Mouse (Mus musculus) olfactory bulb, adult 2 months (tissue): ENCODE data around the gene Psmd9. TPM values are rescaled to one million over a fixed set of nuclear protein-coding genes. Genes with fewer than 3 reads are reported as not detected.

Experiments used
- H3K27ac ChIP-seq: fragments of 200-500 bp; 2 replicates; pipeline ENCODE4 v1.5.1; 2012; ENCODE audit warnings: low read depth, low read length; ENCODE audit not compliant: insufficient read depth
- H3K4me1 ChIP-seq: fragments of 200-500 bp; 2 replicates; pipeline ENCODE4 v1.6.1; 2012; ENCODE audit warnings: low read length; ENCODE audit not compliant: control insufficient read depth, insufficient read depth
- H3K4me3 ChIP-seq: fragments of 200-500 bp; 2 replicates; pipeline ENCODE4 v1.5.1; 2012; ENCODE audit warnings: mild to moderate bottlenecking, low read depth, low read length, moderate library complexity; ENCODE audit not compliant: insufficient read depth
- CTCF ChIP-seq: fragments of 200-500 bp; IDR thresholded peaks from 2 replicates; pipeline ENCODE4 v1.5.1; 2012; ENCODE audit warnings: low read depth, mild to moderate bottlenecking, low read length, moderate library complexity; ENCODE audit not compliant: insufficient read depth
- POLR2A ChIP-seq: fragments of 200-500 bp; IDR thresholded peaks from 2 replicates; pipeline ENCODE4 v1.6.1; 2012; ENCODE audit warnings: mild to moderate bottlenecking, low read depth, low read length, moderate library complexity; ENCODE audit not compliant: insufficient read depth
- WGBS: fragments of 180-500 bp; shearing (Covaris S2); methylation state at CpG from one replicate; pipeline ENCODE4 v1.1.7; 2018; 5-methylcytosine and 5-hydroxymethylcytosine counted together
- polyA plus RNA-seq: library from polyadenylated mRNA; stranded (reverse); fragments of >200 nt; gene quantifications from 2 replicates; pipeline ENCODE4 v1.2.4, GENCODE M21; 2012; ENCODE audit warnings: low replicate concordance; ENCODE audit not compliant: missing spikeins, insufficient read depth, insufficient read length

The Psmd9 gene
- polyA plus RNA-seq, 1 experiment, result not detected

GRCm38 (mm10) chr5:123136361-123137043 lies 32.7 kb upstream of the Psmd9 start:
- peak overlapping the region; percentile 61 for H3K4me3 ChIP-seq
- WGBS, result 2% methylated on average over 13 of the region's 13 CpGs
- TF ChIP-seq POLR2A (no peak), CTCF (no peak)
- peak overlapping the region; percentile 84 for H3K27ac ChIP-seq
- peaks cover 67% of the 10 kb centered on the region for H3K4me1 ChIP-seq

DNA sequence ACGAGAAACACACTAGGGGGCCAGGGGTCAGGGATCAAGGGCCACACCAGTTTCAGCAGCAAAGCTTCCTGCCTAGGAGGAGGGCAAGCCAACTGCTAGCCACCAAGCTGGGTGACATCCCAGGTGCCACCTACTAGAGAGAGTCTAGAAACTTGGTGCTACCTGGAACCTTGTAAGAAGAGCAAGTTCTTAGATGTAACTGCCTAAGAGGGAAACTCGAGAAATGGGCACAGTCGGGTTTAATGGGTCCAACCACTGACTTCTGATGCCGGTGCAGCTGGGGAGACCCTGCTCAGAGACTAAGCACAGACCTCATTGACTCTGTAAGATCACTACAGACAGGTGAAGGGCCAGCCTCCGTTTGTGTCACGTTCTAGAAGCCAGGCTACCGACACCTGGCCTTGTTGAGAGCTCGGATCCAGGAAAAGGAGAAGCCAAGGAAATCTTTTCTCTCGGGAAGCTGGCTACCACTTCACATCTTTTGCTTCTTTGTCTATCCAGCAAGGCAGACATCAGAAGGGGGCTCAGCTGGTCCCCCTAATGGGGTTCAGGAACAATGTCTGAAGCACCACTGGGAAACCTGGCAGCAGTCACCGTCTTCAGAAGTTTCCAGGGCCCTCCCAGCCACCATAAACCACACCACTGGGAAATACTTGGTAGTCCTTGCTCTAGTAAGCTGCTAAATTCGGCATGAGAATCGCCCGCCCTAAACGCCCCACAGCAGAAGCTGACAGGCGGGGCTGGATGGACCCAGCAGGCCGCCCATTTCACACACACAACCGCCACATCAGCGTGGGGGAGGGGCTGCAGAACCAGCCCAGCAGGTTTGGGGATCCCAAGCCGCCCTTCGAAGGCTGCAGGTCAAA lies 31.9 kb upstream of the Psmd9 start:
- 2% methylated on average over 20 of the region's 20 CpGs for WGBS
- Histone ChIP-seq H3K4me3 (peak overlapping the region; percentile 61), H3K4me1 (peaks cover 60% of the 10 kb centered on the region), H3K27ac (peak overlapping the region; percentile 84)
- TF ChIP-seq POLR2A (no peak), CTCF (no peak)

DNA sequence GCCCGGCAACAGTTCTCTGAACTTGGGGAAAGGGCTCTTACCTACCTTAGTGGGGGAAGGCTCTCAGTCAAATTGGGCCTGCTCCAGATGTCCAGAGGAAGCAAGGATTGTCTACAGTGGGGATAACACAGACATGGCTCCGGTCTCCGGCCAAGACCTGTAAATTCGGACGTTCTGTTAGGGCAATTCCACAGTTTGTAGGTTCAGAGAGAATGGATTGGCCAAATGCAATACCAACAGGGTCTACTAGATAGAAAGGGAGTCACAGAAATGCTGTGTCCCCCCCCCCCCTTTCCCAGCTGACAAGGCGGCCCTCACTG lies 31.3 kb upstream of the Psmd9 start:
- H3K4me1 ChIP-seq, result peaks cover 54% of the 10 kb centered on the region
- TF ChIP-seq CTCF (no peak), POLR2A (no peak)
- H3K4me3 ChIP-seq, result peak overlapping the region; percentile 61
- peak overlapping the region; percentile 84 for H3K27ac ChIP-seq
- WGBS, result 4% methylated on average over 6 of the region's 6 CpGs

DNA sequence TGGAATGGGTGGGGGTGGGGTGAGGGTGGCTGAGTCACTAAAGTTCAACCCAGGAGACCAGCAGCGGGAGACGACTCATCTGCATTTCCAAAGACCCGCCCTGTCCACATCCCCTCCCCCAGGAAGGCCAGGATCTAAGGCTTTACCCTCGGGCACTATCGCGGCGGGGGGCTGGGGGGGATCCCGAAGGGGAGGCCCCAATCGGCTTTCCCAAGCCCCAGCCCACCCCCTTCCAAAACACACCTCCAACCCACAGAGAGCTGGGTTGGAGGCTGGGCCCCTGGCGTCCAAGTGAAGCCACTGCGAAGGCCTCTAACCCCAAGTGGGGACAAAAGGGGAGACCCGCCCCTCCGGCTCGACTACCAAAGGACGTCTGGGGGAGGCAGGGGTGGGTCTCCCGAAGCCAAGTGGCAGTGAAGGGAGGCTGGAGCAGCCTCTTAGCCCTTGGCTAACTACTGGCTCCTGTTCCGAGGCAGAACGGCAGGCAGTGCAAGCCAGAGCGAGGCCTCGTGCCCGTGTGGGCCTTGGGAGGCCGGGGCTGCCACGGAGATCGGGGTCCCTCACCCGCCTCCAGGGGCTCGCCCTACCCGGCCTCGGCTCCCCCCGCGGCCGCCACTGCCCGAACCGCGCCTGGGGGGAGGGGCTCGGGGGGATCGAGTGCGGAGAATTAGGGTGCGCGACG lies 30.8 kb upstream of the Psmd9 start:
- peak overlapping the region; percentile 61 for H3K4me3 ChIP-seq
- H3K4me1 ChIP-seq, result peaks cover 51% of the 10 kb centered on the region
- TF ChIP-seq CTCF (no peak), POLR2A (0 out of 2 replicates have a peak, but pooled peaks have one; percentile 20)
- peak overlapping the region; percentile 100 for H3K27ac ChIP-seq
- 1% methylated on average over 40 of the region's 40 CpGs for WGBS

GRCm38 (mm10) chr5:123138953-123139721 lies 30.1 kb upstream of the Psmd9 start:
- TF ChIP-seq CTCF (no peak), POLR2A (peak; percentile 63; the same call in 1 of the 2 replicates)
- Histone ChIP-seq H3K27ac (peak overlapping the region; percentile 100), H3K4me3 (peak overlapping the region; percentile 61), H3K4me1 (peaks cover 48% of the 10 kb centered on the region)
- WGBS, result 0% methylated on average over 39 of the region's 39 CpGs

DNA sequence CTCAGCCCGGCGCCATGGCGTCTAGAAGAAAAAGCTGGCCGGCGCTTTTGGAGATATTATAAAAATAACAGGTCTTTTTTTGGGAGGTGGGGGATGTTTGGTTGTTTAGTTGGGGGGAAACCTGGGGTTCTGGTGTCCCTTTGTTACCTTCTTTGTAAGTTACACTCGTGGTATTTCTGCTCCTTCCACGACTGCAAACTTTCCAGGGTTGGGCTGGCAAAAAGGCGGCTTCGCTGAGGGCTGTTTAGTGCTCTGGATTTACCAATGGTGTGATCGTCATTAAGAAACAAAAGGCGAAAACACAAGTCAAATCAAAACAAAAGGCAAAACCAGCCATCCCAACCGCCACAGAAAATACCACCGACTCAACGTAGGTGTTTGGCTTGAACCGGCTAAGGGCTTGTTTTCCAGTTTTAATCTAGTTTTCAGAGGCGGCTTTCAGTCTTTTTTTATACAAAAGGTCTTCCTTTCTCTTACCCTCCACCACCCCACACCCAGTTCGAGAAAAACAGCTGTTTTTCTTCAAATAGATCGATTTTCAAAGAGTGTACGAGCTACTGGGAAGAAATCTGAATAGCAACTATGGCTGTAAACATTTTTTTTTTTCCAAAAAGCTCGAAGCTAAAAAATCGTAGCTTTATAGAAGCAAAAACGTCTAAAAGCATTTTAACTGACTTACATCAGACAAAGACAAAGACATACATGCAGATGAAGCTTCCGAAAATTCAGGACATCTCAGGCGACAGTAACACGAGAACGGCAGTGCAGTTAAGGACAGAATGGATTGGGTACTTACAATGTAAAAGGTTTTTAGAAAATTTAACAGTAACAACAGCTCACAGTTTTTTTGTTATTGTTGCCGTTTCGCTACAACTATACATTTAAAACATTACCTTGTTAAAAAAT lies 29.2 kb upstream of the Psmd9 start:
- under 1% methylated on average over 28 of the region's 28 CpGs for WGBS
- peaks cover 48% of the 10 kb centered on the region for H3K4me1 ChIP-seq
- peak overlapping the region; percentile 100 for H3K27ac ChIP-seq
- peak overlapping the region; percentile 61 for H3K4me3 ChIP-seq
- TF ChIP-seq CTCF (no peak), POLR2A (no peak)

GRCm38 (mm10) chr5:123140694-123141554 lies 28.3 kb upstream of the Psmd9 start:
- WGBS, result under 1% methylated on average over 31 of the region's 31 CpGs
- no peak for TF ChIP-seq CTCF
- TF ChIP-seq POLR2A, result peak; percentile 98
- Histone ChIP-seq H3K27ac (peak overlapping the region; percentile 94), H3K4me3 (peak overlapping the region; percentile 94), H3K4me1 (peaks cover 43% of the 10 kb centered on the region)
